Mouse (Mus musculus) cerebral cortex, adult 2 months (tissue): ENCODE results near the gene Vwc2.

Experiments used
- WGBS: fragments of 180-500 bp; shearing (Covaris S2); methylation state at CpG from one replicate; pipeline ENCODE4 v1.1.7; 2018; 5-methylcytosine and 5-hydroxymethylcytosine counted together

Gene Vwc2

DNA sequence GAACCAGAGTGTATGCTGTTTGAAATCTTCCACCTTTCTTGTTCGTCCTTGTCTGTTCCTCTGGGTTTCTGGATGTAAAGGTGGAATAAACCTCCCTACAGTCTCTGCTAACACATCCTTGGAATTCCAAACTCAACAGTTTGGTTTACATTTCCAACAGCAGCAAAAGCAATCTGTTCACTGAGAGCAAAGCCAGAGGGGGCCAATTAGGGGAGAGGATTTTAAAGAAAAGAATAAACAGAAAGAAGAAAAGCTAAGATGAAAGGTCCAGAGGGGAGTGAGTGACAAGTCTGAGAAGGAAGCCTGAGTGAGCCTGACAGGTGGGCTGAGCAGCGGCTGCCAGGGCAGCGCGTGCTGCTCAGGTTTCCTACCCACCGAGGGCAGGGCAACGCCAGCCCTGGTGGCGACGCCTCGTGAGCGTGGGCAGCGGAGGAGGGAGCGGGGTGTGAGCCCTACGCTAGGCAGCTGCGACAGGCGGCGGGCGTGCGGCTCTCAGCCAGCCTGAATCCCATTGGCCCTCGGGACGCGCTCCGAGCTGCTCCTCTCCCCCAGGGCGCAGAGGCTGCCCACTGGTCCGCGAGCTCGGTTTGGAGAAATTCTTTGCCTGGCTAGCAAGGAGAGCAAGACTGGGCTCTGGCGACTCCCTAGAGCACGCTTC, at the start of gene Vwc2:
Gene Vwc2 (plus strand): TSS at position 648 of the 658 bp plus-strand sequence.
- WGBS, result 1% methylated on average over 28 of the region's 28 CpGs

DNA sequence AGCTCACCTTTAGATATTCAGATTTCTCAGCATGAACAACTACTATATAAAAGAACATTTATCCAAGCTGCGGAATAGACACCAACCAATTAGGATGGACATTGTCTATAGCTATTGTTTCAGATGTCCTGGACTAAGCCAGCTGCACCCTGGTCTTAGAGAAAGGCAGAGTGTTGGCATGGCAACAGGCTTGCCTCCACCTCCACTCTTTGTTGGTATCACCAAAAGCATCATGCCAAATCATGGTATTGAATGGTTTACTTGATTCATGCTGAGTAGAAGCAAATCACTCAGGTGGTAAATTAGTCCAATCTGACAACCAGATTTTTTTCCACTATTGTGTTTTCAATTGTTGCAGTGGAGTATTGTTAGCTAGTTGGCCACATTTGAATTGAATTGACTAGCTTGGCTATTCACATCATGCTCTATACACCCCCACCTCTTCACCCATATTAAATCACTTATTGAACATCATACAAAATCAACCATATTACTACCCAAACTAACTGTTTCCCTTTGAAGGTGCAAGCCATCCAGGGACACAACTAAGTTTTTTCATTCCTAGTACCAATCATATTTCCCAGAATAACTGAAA, 25.8 kb upstream of the Vwc2 start:
- WGBS, result 61% methylated on average over 1 of the region's 1 CpGs

DNA sequence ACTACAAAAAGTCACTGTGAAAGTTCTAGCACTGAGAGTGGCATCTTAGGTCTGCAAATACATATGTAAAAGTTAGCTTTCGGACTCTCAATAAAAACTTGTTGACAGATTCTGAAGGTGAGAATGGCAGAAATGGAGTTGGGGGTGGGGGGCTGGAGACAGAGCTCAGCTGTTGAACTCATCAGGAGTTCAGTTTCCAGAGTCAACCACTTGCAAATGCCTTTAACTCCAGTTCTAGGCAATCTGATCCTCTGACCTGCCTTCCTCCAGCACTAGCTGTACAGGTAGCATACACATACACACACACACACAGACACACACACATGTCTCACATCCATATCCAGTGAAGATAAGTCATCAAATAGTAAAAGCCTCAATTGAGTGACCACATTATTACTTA, 16.4 kb upstream of the Vwc2 start:
- WGBS, result 94% methylated on average over 1 of the region's 1 CpGs

DNA sequence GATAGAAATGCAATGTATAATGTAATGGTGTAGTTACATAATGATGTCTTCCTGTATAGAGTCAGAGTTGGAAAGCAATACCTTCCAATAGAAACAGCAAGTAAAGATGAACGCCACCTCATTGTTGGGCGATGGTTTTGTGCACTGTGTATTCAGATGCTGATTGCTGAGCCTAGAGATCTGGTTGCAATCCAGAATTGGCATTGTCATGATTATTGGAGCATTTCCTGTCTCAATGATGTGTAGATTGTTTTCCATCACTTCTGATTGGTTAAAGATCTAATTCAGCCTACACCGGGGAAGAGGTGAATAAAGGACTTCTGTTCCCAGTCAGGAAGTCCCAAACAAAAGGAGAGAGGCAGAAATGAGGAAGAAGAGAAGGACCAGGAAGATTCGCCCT, 15.7 kb upstream of the Vwc2 start:
- WGBS, result 67% methylated on average over 4 of the region's 4 CpGs

DNA sequence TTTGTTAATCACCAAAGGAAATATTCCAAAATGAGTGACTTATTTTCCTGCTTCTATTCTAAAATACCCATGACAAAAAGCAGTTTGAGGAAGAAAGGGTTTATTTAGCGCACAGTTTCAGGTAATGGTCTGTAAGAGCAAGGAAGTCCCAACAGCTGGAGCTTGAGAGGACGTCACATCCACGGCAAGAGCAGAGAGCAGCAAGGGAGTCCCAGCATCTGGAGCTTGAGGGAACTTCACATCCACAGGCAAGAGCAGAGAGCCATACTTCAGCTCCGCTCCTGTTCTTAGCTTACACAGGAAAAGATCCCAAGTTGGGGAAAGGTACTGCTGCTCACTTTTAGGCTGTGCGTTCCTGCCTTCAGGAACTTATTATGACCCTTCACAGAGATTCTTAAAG, 15.0 kb upstream of the Vwc2 start:
- whole genome bisulfite sequencing, result 90% methylated on average over 5 of the region's 5 CpGs

- 63% methylated on average over 1 of the region's 1 CpGs for WGBS
Observed at GRCm38 (mm10) chr11:11102182-11102581, 11.8 kb upstream of the Vwc2 start.

GRCm38 (mm10) chr11:11102620-11103019, 11.4 kb upstream of the Vwc2 start:
- 53% methylated on average over 1 of the region's 1 CpGs for WGBS

- 58% methylated on average over 3 of the region's 3 CpGs for WGBS
Observed at GRCm38 (mm10) chr11:11108922-11109321, 5.1 kb upstream of the Vwc2 start.

DNA sequence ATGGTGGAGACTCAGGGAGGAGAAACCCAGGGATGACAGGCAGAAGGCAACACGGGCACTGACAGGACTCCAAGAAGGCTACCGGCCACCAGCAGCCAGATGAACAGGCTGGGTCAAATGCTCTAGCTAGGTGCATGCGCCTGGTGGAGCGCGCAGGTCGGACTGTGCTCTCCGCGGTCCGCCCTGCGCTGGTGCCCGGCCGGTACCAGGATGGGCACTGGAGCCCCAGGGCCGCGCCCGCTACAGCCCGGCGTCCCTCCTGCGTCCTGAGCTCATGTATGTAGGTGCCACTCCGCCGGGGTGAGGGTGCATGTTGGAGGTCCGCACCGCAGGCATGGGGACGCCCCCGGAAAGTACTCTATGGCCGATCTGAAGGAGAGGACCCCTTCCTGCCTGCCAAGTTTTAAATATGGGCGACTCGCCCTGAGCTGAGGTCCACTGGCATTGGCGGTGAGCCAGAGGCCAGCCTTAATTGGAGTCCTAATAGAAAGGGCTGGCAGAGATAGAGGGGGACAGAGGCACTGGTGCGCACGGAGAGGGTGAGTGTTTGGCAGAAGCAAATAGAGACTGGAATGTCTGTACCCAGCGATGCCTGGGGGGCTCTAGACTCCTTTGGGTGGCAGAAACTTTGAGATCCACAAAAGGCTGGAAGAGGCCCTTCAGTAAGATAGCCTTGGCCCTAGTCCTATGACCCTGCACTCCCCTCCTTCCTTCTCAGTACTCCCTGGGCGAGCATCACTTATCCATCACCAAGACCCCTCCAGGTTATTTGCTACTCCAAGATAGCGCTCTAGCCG, 409 bp downstream of the Vwc2 start:
- WGBS, result 1% methylated on average over 34 of the region's 34 CpGs

GRCm38 (mm10) chr11:11115031-11115647, 1.1 kb downstream of the Vwc2 start:
- WGBS, result 1% methylated on average over 17 of the region's 17 CpGs

GRCm38 (mm10) chr11:11115648-11116590, 1.9 kb downstream of the Vwc2 start:
- 1% methylated on average over 93 of the region's 93 CpGs for WGBS

GRCm38 (mm10) chr11:11116736-11117135, 2.7 kb downstream of the Vwc2 start:
- 10% methylated on average over 3 of the region's 3 CpGs for WGBS

DNA sequence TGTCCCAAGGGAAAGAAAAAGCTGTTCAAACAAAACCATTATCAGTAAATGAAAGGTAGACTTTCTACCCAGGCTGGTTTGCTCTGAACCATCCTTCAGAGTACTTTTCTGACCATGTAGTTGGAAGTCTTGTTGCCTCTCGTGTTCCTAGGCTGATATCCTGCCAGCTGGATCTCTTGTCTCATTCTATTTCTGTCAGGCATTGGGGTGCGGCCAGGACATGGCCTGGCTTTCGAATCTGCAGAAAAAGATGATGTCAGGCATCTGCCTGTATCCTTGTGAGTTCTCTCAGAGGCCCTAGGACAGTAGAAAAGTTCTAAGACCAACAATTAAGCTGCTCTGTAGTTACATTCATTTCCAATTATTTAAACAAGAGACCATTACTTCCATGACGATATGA, 8.8 kb downstream of the Vwc2 start:
- 57% methylated on average over 4 of the region's 4 CpGs for WGBS

DNA sequence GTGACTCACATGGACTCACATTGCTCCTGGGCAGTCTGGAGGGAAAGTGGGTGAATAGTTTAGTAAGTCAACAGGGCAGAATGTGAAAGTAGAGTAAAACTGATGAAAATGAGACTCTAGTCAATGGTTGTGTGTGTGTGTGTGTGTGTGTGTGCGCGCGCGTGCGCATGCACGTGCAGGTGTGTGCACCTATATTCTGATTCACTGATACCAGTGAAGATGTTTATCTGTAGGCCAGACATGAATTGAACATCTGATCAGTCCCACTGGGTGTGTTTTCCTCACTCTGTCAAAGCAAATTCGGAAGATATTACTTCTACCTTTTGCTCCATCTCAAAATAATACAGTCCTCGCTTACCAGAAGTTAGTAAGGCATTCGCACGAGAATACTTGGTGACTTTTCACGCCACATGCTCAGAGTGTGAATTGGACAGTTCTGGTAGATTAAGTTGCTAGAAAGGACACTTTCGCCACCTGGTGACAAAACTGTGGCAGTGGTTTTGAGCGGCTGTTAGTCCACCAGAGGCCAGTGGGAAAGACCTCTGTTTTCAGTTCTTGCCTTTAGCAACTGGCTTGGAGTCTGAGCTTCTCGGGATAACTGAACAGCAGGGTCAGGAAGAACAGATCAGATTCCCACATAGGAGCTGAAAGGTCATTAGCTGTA, 17.5 kb downstream of the Vwc2 start:
- WGBS, result 51% methylated on average over 14 of the region's 14 CpGs

- WGBS, result 71% methylated on average over 1 of the region's 1 CpGs
Observed at GRCm38 (mm10) chr11:11152681-11153080, 38.7 kb downstream of the Vwc2 start.

- WGBS, result 94% methylated on average over 4 of the region's 4 CpGs
Observed at GRCm38 (mm10) chr11:11171396-11171795, 57.4 kb downstream of the Vwc2 start.

DNA sequence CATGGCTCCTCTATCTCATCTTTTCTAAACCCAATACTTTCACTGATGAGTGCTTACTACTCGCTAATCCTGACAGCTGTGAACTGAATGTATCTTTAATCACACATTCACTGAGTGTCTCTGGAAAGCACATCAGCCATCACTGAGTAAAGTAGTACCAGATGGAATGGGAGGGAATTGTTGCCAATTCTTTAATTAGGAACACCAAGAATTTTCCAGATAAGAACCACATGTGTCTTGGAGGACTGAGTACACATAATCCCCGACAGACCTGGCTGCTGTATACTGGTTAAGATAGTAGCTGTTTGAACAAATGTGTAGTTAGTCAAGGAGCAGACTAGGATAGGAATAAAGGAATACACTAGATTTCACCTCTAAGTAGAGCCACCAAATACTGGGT, 61.2 kb downstream of the Vwc2 start:
- 51% methylated on average over 2 of the region's 2 CpGs for WGBS

- 76% methylated on average over 2 of the region's 2 CpGs for WGBS
Observed at GRCm38 (mm10) chr11:11182705-11183104, 68.7 kb downstream of the Vwc2 start.

GRCm38 (mm10) chr11:11223162-11223561, 109.1 kb downstream of the Vwc2 start:
- WGBS, result 17% methylated on average over 1 of the region's 1 CpGs

DNA sequence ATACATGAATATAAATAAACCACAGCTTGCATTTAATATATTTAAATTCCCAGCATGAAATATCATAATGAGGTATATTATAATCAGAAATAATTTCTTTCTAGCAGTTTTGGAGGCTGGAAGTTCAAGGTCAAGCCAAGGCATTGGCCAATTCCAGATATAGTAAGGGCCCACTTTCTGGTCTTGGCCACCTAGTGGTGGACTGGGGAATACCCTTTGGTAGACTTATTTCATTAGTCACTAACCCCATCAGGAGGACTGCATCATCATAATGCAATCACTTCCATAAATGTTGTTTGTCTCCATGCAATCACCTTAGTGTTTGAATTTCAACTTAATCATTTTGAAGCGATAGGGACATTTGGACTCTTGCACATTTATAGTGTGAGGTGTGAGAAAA, 125.3 kb downstream of the Vwc2 start:
- WGBS, result 87% methylated on average over 1 of the region's 1 CpGs
